Mouse (Mus musculus) liver, embryonic 14.5 days (tissue): ENCODE data around the gene Pyroxd2. TPM values are rescaled to one million over a fixed set of nuclear protein-coding genes. Genes with fewer than 3 reads are reported as not detected.
A peak's percentile ranks its signal among the peaks of the same experiment; 100 is the strongest.
"Not testable (repeated sequence)": the region's sequence is repeated elsewhere in the genome, so short reads cannot be mapped to it uniquely, and the experiment has no call there.

ENCODE experiments used
- ATAC-seq: fragments of 200-750 bp; cut with Nextera tagmentation; 2 replicates; pipeline ENCODE4 v1.8.0; 2017; ENCODE audit warnings: moderate number of reproducible peaks, mild to moderate bottlenecking, moderate library complexity; ENCODE audit not compliant: insufficient read depth
- DNase-seq, 3 experiments: peaks; one replicate each; pipeline ENCODE4 v3.0.0-alpha.2; 2012 to 2013; ENCODE audit warnings: low read depth in 3 of 3, low spot score in 3 of 3
- H3K27ac ChIP-seq: fragments of 300-500 bp; sonication (generic); 2 replicates; pipeline ENCODE4 v1.5.1; 2014; ENCODE audit warnings: moderate library complexity, mild to moderate bottlenecking, control low read depth, inconsistent platforms
- H3K27me3 ChIP-seq: fragments of 300-500 bp; sonication (generic); 2 replicates; pipeline ENCODE4 v1.6.1; 2014; ENCODE audit warnings: mild to moderate bottlenecking, low read length, moderate library complexity; ENCODE audit not compliant: control insufficient read depth, insufficient read depth
- H3K36me3 ChIP-seq: fragments of 300-500 bp; sonication (generic); replicated peaks from 2 replicates; pipeline ENCODE4 v1.6.1; 2014; ENCODE audit warnings: low read depth; ENCODE audit not compliant: control insufficient read depth, insufficient read depth
- H3K4me1 ChIP-seq, 2 experiments: fragments of 200-500 bp in 1 of 2; fragments of 300-500 bp in 1 of 2; sonication (generic) in 1 of 2; replicated peaks; 2 replicates each; pipeline ENCODE4 v1.6.1; 2012 to 2014; ENCODE audit warnings: antibody characterized with exemption in 1 of 2, inconsistent platforms in 1 of 2, low read length in 1 of 2; ENCODE audit not compliant: control insufficient read depth in 2 of 2, insufficient read depth in 2 of 2
- H3K4me2 ChIP-seq: fragments of 300-500 bp; sonication (generic); 2 replicates; pipeline ENCODE4 v1.6.1; 2014; ENCODE audit warnings: low read depth, mild to moderate bottlenecking, control low read depth, moderate library complexity
- H3K4me3 ChIP-seq, 2 experiments: fragments of 200-500 bp in 1 of 2; fragments of 300-500 bp in 1 of 2; sonication (generic) in 1 of 2; 2 replicates each; pipeline ENCODE4 v1.5.1; 2012 to 2014; ENCODE audit warnings: low read depth in 2 of 2, low read length in 2 of 2, mild to moderate bottlenecking in 2 of 2, control low read depth in 1 of 2, inconsistent platforms in 1 of 2, moderate library complexity in 1 of 2; ENCODE audit not compliant: insufficient read depth in 1 of 2
- H3K9ac ChIP-seq: fragments of 300-500 bp; sonication (generic); replicated peaks from 2 replicates; pipeline ENCODE4 v1.6.1; 2014; ENCODE audit warnings: mild to moderate bottlenecking, control low read depth, moderate library complexity
- H3K9me3 ChIP-seq: fragments of 300-500 bp; sonication (generic); 2 replicates; pipeline ENCODE4 v1.6.1; 2016; ENCODE audit warnings: low read length, mixed read lengths; ENCODE audit not compliant: control insufficient read depth
- CTCF ChIP-seq: IDR thresholded peaks from 2 replicates; pipeline ENCODE4 v1.5.1; 2016; ENCODE audit warnings: antibody characterized with exemption, low read depth, control low read depth
- EP300 ChIP-seq: IDR thresholded peaks from 2 replicates; pipeline ENCODE4 v1.6.1; 2016; ENCODE audit warnings: antibody characterized with exemption, low read depth
- WGBS: fragments of 180-500 bp; shearing (Covaris S2); extraction: QIAGEN DNeasy Blood & Tissue Kit; methylation state at CpG from one replicate; pipeline ENCODE4 v1.1.7; 2014; ENCODE audit not compliant: insufficient replicate concordance; 5-methylcytosine and 5-hydroxymethylcytosine counted together
- polyA plus RNA-seq, 2 experiments: library from polyadenylated mRNA; depleted of rRNA in 1 of 2; stranded (reverse) in 1 of 2; unstranded in 1 of 2; fragments of >200 nt; fragmentation: Nextera tagmentation in 1 of 2; extraction: Ambion mirVana in 1 of 2; gene quantifications; 2 replicates each; pipeline versions ENCODE4 v1.2.1 to v1.2.3; 2012 to 2014

The Pyroxd2 gene
- polyA plus RNA-seq, 2 experiments: 1.4 to 2.8 TPM

- Histone ChIP-seq H3K9me3 (no peaks in the 10 kb centered on the region), H3K27ac (no peak overlapping the region), H3K4me2 (no peak overlapping the region), H3K4me1 (peaks cover 3 to 13% of the 10 kb centered on the region in 2 experiments; a peak in 3 of 4 replicates), H3K9ac (no peak overlapping the region), H3K4me3 (no peak overlapping the region), H3K36me3 (no peaks in the 10 kb centered on the region), H3K27me3 (no peaks in the 10 kb centered on the region)
- ATAC-seq (no peak), DNase-seq (no peak)
- no peak for TF ChIP-seq EP300
- TF ChIP-seq CTCF: no peak
- WGBS: 54% methylated on average over 8 of the region's 8 CpGs
These were observed 33.1 kb upstream of the Pyroxd2 start for GRCm38 (mm10) chr19:42785562-42786220.

- ATAC-seq: no peak
- 37% methylated on average over 2 of the region's 2 CpGs for WGBS
- H3K9ac ChIP-seq: no peak overlapping the region
These were observed 32.6 kb upstream of the Pyroxd2 start for GRCm38 (mm10) chr19:42785129-42785528.

GRCm38 (mm10) chr19:42780156-42780538, 27.6 kb upstream of the Pyroxd2 start:
- H3K27me3 ChIP-seq, H3K9me3 ChIP-seq, H3K27ac ChIP-seq, ATAC-seq, H3K4me1 ChIP-seq, H3K36me3 ChIP-seq, DNase-seq: not testable (repeated sequence)
- Histone ChIP-seq H3K4me2 (peak overlapping the region; percentile 82), H3K9ac (peak overlapping the region; percentile 73), H3K4me3 (peak overlapping the region; percentile 66 to 77)
- WGBS: 37% methylated on average over 7 of the region's 7 CpGs
- TF ChIP-seq CTCF: peak; percentile 3; the same call in 1 of the 2 replicates

More at GRCm38 (mm10) chr19:42785129-42785528, 32.6 kb upstream of the Pyroxd2 start:
- TF ChIP-seq CTCF (peak; percentile 52), EP300 (no peak)
- no peak overlapping the region for H3K4me2 ChIP-seq
- no peaks in the 10 kb centered on the region for H3K9me3 ChIP-seq
- H3K4me1 ChIP-seq: peaks cover 3 to 13% of the 10 kb centered on the region in 2 experiments; a peak in 3 of 4 replicates
- DNase-seq: no peak
- no peaks in the 10 kb centered on the region for H3K36me3 ChIP-seq
- no peaks in the 10 kb centered on the region for H3K27me3 ChIP-seq
- no peak overlapping the region for H3K4me3 ChIP-seq
- H3K27ac ChIP-seq: no peak overlapping the region

- Histone ChIP-seq H3K4me3 (peak within 1 kb of the TSS; percentile 66 to 77), H3K36me3 (no peaks in the 10 kb centered on the region), H3K9ac (peak within 1 kb of the TSS; percentile 73), H3K4me2 (peak within 1 kb of the TSS; percentile 82), H3K4me1 (peaks cover 2 to 8% of the 10 kb centered on the region in 2 experiments; a peak in 3 of 4 replicates), H3K9me3 (no peaks in the 10 kb centered on the region), H3K27me3 (no peaks in the 10 kb centered on the region), H3K27ac (no peak within 1 kb of the TSS; the same call in 1 of the 2 replicates)
- TF ChIP-seq EP300 (no peak), CTCF (0 out of 2 replicates have a peak, but pooled peaks have one; percentile 20)
- DNase-seq: peak; percentile 76 to 78 (median 77)
- ATAC-seq: peak; percentile 96
- WGBS: under 1% methylated on average over 43 of the region's 43 CpGs
These were observed 27.1 kb upstream of the Pyroxd2 start, which contains the start of gene Hps1 for GRCm38 (mm10) chr19:42779531-42780155. Gene Hps1, minus strand, starts transcription at chr19:42779978.

GRCm38 (mm10) chr19:42777801-42778200, 25.2 kb upstream of the Pyroxd2 start:
- no peak overlapping the region for H3K27ac ChIP-seq
- no peak overlapping the region for H3K4me2 ChIP-seq
- H3K4me3 ChIP-seq: no peak overlapping the region
- H3K9ac ChIP-seq: no peak overlapping the region
- TF ChIP-seq CTCF (peak; percentile 72), EP300 (no peak)
- H3K9me3 ChIP-seq: no peaks in the 10 kb centered on the region
- no peaks in the 10 kb centered on the region for H3K27me3 ChIP-seq
- DNase-seq (peak in 2 of 3 experiments; percentile 13 to 19), ATAC-seq (no peak)
- 62% methylated on average over 5 of the region's 5 CpGs for WGBS
- no peaks in the 10 kb centered on the region for H3K36me3 ChIP-seq
- H3K4me1 ChIP-seq: peaks cover 2 to 8% of the 10 kb centered on the region in 2 experiments; a peak in 3 of 4 replicates
